Mouse (Mus musculus) heart, adult 2 months (tissue): ENCODE results near the gene Tmem63a.

Source experiments
- CTCF ChIP-seq: fragments of 200-600 bp; IDR thresholded peaks from 2 replicates; pipeline ENCODE4 v1.8.1; 2022; ENCODE audit warnings: antibody characterized with exemption, mild to moderate bottlenecking, moderate library complexity
- POLR2A ChIP-seq: fragments of 200-500 bp; IDR thresholded peaks from 2 replicates; pipeline ENCODE4 v1.6.1; 2011; ENCODE audit warnings: mild to moderate bottlenecking, low read depth, low read length, control low read depth; ENCODE audit not compliant: insufficient read depth

GRCm38 (mm10) chr1:180957989-180958388, 15.8 kb downstream of the Tmem63a start:
- TF ChIP-seq POLR2A (no peak), CTCF (no peak)
